Mouse (Mus musculus) Muller cell, postnatal 12 days (primary cell): ENCODE measurements around the gene Gm21190.
"Not testable (repeated sequence)": the region's sequence is repeated elsewhere in the genome, so short reads cannot be mapped to it uniquely, and the experiment has no call there.

ENCODE experiments used
- DNase-seq: peaks from one replicate; pipeline ENCODE4 v3.0.0-alpha.2; 2015; ENCODE audit errors: inconsistent ontology term

Gene Gm21190

GRCm38 (mm10) chr5:15529122-15529521, at the start of gene Gm21190:
Gene Gm21190 (minus strand): TSS chr5:15529222.
- not testable (repeated sequence) for DNase-seq

- not testable (repeated sequence) for DNase-seq
These were observed 48.0 kb upstream of the Gm21190 start, which contains the start of gene Gm21083 for GRCm38 (mm10) chr5:15577033-15577432. Gene Gm21083 (plus strand): TSS chr5:15577333.

GRCm38 (mm10) chr5:15573735-15574134, 44.7 kb upstream of the Gm21190 start:
- DNase-seq: not testable (repeated sequence)

- DNase-seq: not testable (repeated sequence)
These were observed 32.6 kb upstream of the Gm21190 start for GRCm38 (mm10) chr5:15561425-15562264.

GRCm38 (mm10) chr5:15558654-15559053, 29.6 kb upstream of the Gm21190 start:
- DNase-seq: not testable (repeated sequence)

GRCm38 (mm10) chr5:15549606-15550005, 20.6 kb upstream of the Gm21190 start:
- not testable (repeated sequence) for DNase-seq

GRCm38 (mm10) chr5:15549134-15549533, 20.1 kb upstream of the Gm21190 start:
- DNase-seq: not testable (repeated sequence)

- DNase-seq: not testable (repeated sequence)
These were observed 19.6 kb upstream of the Gm21190 start for GRCm38 (mm10) chr5:15548642-15549041.

- DNase-seq: not testable (repeated sequence)
These were observed 6.6 kb downstream of the Gm21190 start for GRCm38 (mm10) chr5:15522470-15522869.

- not testable (repeated sequence) for DNase-seq
These were observed 7.0 kb downstream of the Gm21190 start for GRCm38 (mm10) chr5:15522028-15522427.

GRCm38 (mm10) chr5:15520418-15520817, 8.6 kb downstream of the Gm21190 start:
- DNase-seq: not testable (repeated sequence)

- not testable (repeated sequence) for DNase-seq
These were observed 11.9 kb downstream of the Gm21190 start for GRCm38 (mm10) chr5:15517150-15517549.

GRCm38 (mm10) chr5:15512236-15512635, 16.8 kb downstream of the Gm21190 start:
- DNase-seq: not testable (repeated sequence)

GRCm38 (mm10) chr5:15509911-15510310, 19.1 kb downstream of the Gm21190 start:
- DNase-seq: not testable (repeated sequence)

GRCm38 (mm10) chr5:15508460-15509451, 20.3 kb downstream of the Gm21190 start:
- DNase-seq: not testable (repeated sequence)

- not testable (repeated sequence) for DNase-seq
These were observed 21.1 kb downstream of the Gm21190 start for GRCm38 (mm10) chr5:15507757-15508459.

- DNase-seq: no peak
These were observed 21.8 kb downstream of the Gm21190 start for GRCm38 (mm10) chr5:15507309-15507619.

- peak; percentile 17 for DNase-seq
These were observed 22.3 kb downstream of the Gm21190 start for GRCm38 (mm10) chr5:15506575-15507308.

- not testable (repeated sequence) for DNase-seq
These were observed 30.1 kb downstream of the Gm21190 start for GRCm38 (mm10) chr5:15498774-15499400.

- DNase-seq: not testable (repeated sequence)
These were observed 30.7 kb downstream of the Gm21190 start for GRCm38 (mm10) chr5:15498350-15498749.
